In genomic region chr2:148344193-148344592, GRCm38 (mm10) we compare ENCODE assay signal across 29 mouse cellular contexts. TPM values are rescaled to one million over a fixed set of nuclear protein-coding genes. Genes with fewer than 3 reads are reported as not detected.
A peak's percentile ranks its signal among the peaks of the same experiment; 100 is the strongest.
DNase-seq lines count a peak whose midpoint lies in the region; ATAC-seq and TF ChIP-seq lines count a peak whose summit lies in the region.
"Had no signal": no experiment of that assay in that cellular context is flagged by ENCODE, and none has a peak within 500 bp of the region (broad histone marks: within the 10 kb centered on the region; RNA-seq: fewer than 3 reads in every experiment).

No protein-coding gene starts in this region.

- no peak overlapping the region for H3K27ac ChIP-seq in heart, embryonic 11.5 days (ENCODE audit: low read depth, low read length)
- 0 out of 2 replicates have a peak overlapping the region, but pooled peaks have one; percentile 5 for H3K27ac ChIP-seq in layer of hippocampus, adult 2 months
- peak overlapping the region; percentile 55 for H3K27ac ChIP-seq in lung, postnatal 0 days (ENCODE audit: low read length)
- H3K27ac ChIP-seq: embryonic facial prominence, embryonic 12.5 days; embryonic facial prominence, embryonic 15.5 days; forebrain, embryonic 12.5 days; forebrain, embryonic 15.5 days; heart, embryonic 15.5 days; hindbrain, embryonic 12.5 days; hindbrain, embryonic 15.5 days had no signal

- no peaks in the 10 kb centered on the region for H3K27me3 ChIP-seq in heart, embryonic 11.5 days (ENCODE audit: control insufficient read depth, insufficient read depth, low read length)
- no peaks in the 10 kb centered on the region for H3K27me3 ChIP-seq in lung, postnatal 0 days (replicated peaks; ENCODE audit: insufficient read depth, low read length)
- H3K27me3 ChIP-seq: embryonic facial prominence, embryonic 12.5 days; embryonic facial prominence, embryonic 15.5 days; forebrain, embryonic 12.5 days; forebrain, embryonic 15.5 days; heart, embryonic 12.5 days; heart, embryonic 15.5 days; hindbrain, embryonic 12.5 days; hindbrain, embryonic 15.5 days; Patski had no signal

- 68% methylated on average over 2 of the region's 2 CpGs for WGBS in heart, embryonic 11.5 days (ENCODE audit: insufficient replicate concordance)
- WGBS in lung, postnatal 0 days = 69% methylated on average over 2 of the region's 2 CpGs

- H3K4me3 ChIP-seq in heart, embryonic 11.5 days (ENCODE audit: low read depth, low read length) = no peak overlapping the region
- H3K4me3 ChIP-seq in layer of hippocampus, adult 2 months = no peak overlapping the region
- no peak overlapping the region for H3K4me3 ChIP-seq in lung, postnatal 0 days (ENCODE audit: low read depth, low read length)
- H3K4me3 ChIP-seq: embryonic facial prominence, embryonic 12.5 days; embryonic facial prominence, embryonic 15.5 days; forebrain, embryonic 12.5 days; forebrain, embryonic 15.5 days; heart, embryonic 12.5 days; heart, embryonic 15.5 days; hindbrain, embryonic 12.5 days; hindbrain, embryonic 15.5 days had no signal

- no peak overlapping the region for H3K4me2 ChIP-seq in heart, embryonic 11.5 days
- H3K4me2 ChIP-seq in lung, postnatal 0 days (replicated peaks; ENCODE audit: low read depth, low read length) = no peak overlapping the region
- H3K4me2 ChIP-seq: embryonic facial prominence, embryonic 12.5 days; embryonic facial prominence, embryonic 15.5 days; forebrain, embryonic 12.5 days; forebrain, embryonic 15.5 days; heart, embryonic 12.5 days; heart, embryonic 15.5 days; hindbrain, embryonic 12.5 days; hindbrain, embryonic 15.5 days had no signal

- no peaks in the 10 kb centered on the region for H3K4me1 ChIP-seq in heart, embryonic 11.5 days (ENCODE audit: control insufficient read depth, insufficient read depth, low read length)
- no peaks in the 10 kb centered on the region for H3K4me1 ChIP-seq in lung, postnatal 0 days (ENCODE audit: insufficient read depth, low read depth, low read length)
- H3K4me1 ChIP-seq: embryonic facial prominence, embryonic 12.5 days; embryonic facial prominence, embryonic 15.5 days; forebrain, embryonic 12.5 days; forebrain, embryonic 15.5 days; heart, embryonic 12.5 days; heart, embryonic 15.5 days; hindbrain, embryonic 12.5 days; hindbrain, embryonic 15.5 days had no signal

- H3K9ac ChIP-seq in heart, embryonic 11.5 days (ENCODE audit: low read depth, low read length) = no peak overlapping the region
- no peak overlapping the region for H3K9ac ChIP-seq in lung, postnatal 0 days (replicated peaks; ENCODE audit: low read depth)
- H3K9ac ChIP-seq: embryonic facial prominence, embryonic 12.5 days; embryonic facial prominence, embryonic 15.5 days; forebrain, embryonic 12.5 days; forebrain, embryonic 15.5 days; heart, embryonic 12.5 days; heart, embryonic 15.5 days; hindbrain, embryonic 12.5 days; hindbrain, embryonic 15.5 days had no signal

- TF ChIP-seq CTCF in layer of hippocampus, adult 2 months (conservative IDR thresholded peaks at IDR 0.05) = no peak
- TF ChIP-seq CTCF in lung, postnatal 0 days (IDR thresholded peaks at IDR 0.05) = no peak

- no peaks in the 10 kb centered on the region for H3K36me3 ChIP-seq in heart, embryonic 11.5 days (ENCODE audit: control insufficient read depth, insufficient read depth, low read length)
- H3K36me3 ChIP-seq in lung, postnatal 0 days (ENCODE audit: insufficient read depth, low read length) = no peaks in the 10 kb centered on the region
- H3K36me3 ChIP-seq: embryonic facial prominence, embryonic 12.5 days; embryonic facial prominence, embryonic 15.5 days; forebrain, embryonic 12.5 days; forebrain, embryonic 15.5 days; G1E; heart, embryonic 12.5 days; heart, embryonic 15.5 days; hindbrain, embryonic 12.5 days; hindbrain, embryonic 15.5 days had no signal

- no peak for ATAC-seq in heart, embryonic 11.5 days (replicated peaks; ENCODE audit: insufficient number of reproducible peaks, low FRiP score, low TSS enrichment)
- peak; percentile 69 for ATAC-seq in lung, postnatal 0 days
- ATAC-seq: forebrain, embryonic 15.5 days; intestine, postnatal 0 days; Patski had no signal

- H3K9me3 ChIP-seq in heart, embryonic 11.5 days (replicated peaks; ENCODE audit: control insufficient read depth, low read length) = no peaks in the 10 kb centered on the region
- H3K9me3 ChIP-seq in lung, postnatal 0 days (ENCODE audit: low read length) = no peaks in the 10 kb centered on the region
- H3K9me3 ChIP-seq: embryonic facial prominence, embryonic 12.5 days; embryonic facial prominence, embryonic 15.5 days; forebrain, embryonic 12.5 days; forebrain, embryonic 15.5 days; heart, embryonic 12.5 days; heart, embryonic 15.5 days; hindbrain, embryonic 12.5 days; hindbrain, embryonic 15.5 days had no signal

- peak; percentile 88 for TF ChIP-seq EP300 in lung, postnatal 0 days (IDR thresholded peaks at IDR 0.05)

- peak; percentile 76 for DNase-seq in heart, adult 11 months
- no peak for DNase-seq in layer of hippocampus, adult 2 months (ENCODE audit: low spot score in 2 of 2)
- no peak for DNase-seq in layer of hippocampus, postnatal 10 days (ENCODE audit: low spot score in 2 of 2)
- peak; percentile 53 for DNase-seq in lung, postnatal 0 days (ENCODE audit: low spot score)
- no peak for DNase-seq in lung, postnatal 36 days
- DNase-seq: adrenal gland, postnatal 10 days; adrenal gland, postnatal 36 days; B cell, adult 2 months; cerebellum, adult 11 months; cerebellum, adult 2 months; cerebellum, adult 9-11 months; cerebellum, postnatal 25 days; gastrocnemius, postnatal 10 days; heart, adult 18-20 months had no signal

RNA-seq across cellular contexts. Expression of gene Sstr4, which starts 51.0 kb away (rescaled TPM):
- polyA plus RNA-seq in heart, embryonic 11.5 days (2014; fragmentation: Nextera tagmentation; extraction: Ambion mirVana) = 1.2 and 1.7 TPM in 2 replicates
- total RNA-seq in layer of hippocampus, adult 2 months (2021) = 10 to 100 TPM; 75.5 TPM
- 10 to 100 TPM; 44.5 to 52.2 TPM for total RNA-seq in layer of hippocampus, postnatal 10 days (2021)
- 0.56 and 0.77 TPM in 2 replicates for polyA plus RNA-seq in lung, postnatal 0 days (2015; fragmentation: Nextera tagmentation; extraction: Ambion mirVana)
- total RNA-seq: CH12.LX; common myeloid progenitor, adult 5-6 weeks; G1E; hematopoietic stem cell, adult 5-6 weeks had no signal
- polyA plus RNA-seq: G1E, Patski had no signal

Comparison
In these comparisons a context has a peak if more than half of its experiments do, and no peak if none do; other contexts are left out.
1. DNase-seq: peak in heart, adult 11 months (single experiment) and lung, postnatal 0 days (single experiment); none in layer of hippocampus, adult 2 months (0 of 2), layer of hippocampus, postnatal 10 days (0 of 2) and lung, postnatal 36 days (single experiment).